Mouse (Mus musculus): ENCODE data around the gene Tmx2. TPM values are rescaled to one million over a fixed set of nuclear protein-coding genes. Genes with fewer than 3 reads are reported as not detected.

Gene Tmx2
- total and polyA plus RNA-seq, 3 experiments: 64.6 to 66.8 TPM; not detected in 1

DNA sequence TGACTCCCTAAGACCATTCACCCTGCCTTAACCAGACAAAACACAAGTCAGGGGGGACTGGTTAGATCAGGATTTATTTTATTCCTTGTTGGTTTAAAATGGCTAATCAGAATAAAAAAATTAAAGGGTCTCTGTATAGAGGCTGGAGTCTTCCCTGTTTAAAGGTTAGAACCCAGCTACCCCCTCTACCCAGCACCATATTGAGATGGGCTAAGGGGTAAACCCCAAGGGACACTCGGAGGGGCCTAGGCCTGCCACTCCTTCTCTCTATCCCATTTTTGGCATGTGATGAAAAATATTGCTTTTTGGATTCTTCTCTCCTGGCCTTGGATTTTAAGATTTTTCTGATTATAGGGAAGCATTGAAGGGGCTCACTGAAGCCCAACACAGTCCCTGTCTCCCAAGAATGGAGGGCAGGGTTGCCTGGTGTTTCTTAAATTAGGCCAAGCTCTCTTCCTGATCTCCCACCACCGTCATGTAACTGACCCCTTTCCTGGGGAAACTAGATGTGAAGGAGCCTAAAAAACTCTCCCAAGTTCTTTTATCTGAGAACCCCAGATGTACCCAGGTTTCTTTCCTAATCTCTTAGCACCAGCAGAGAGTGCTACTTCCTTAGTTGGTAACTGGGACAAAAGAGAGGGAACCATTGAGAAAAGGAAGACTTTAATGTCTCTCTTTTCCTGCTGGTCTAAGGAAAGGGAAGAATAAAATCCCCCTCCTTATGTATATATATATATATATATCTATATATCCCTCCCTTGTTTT, 9.3 kb upstream of the Tmx2 start:
- Histone ChIP-seq H3K36me3 (ENCODE audit: control insufficient read depth in 1 of 2, insufficient read depth in 2 of 2, low read length in 2 of 2) (peaks cover 21% of the 10 kb centered on the region in 2 experiments), H3K79me2 (ENCODE audit: control insufficient read depth, insufficient read depth, low read length, poor library complexity) (no peaks in the 10 kb centered on the region), H3K27ac (ENCODE audit: control insufficient read depth, low read depth, low read length) (no peak overlapping the region), H3K9ac (ENCODE audit: control insufficient read depth, low read depth, low read length, poor library complexity, severe bottlenecking) (no peak overlapping the region), H3K9me3 (replicated peaks; ENCODE audit: insufficient read depth, low read length) (no peaks in the 10 kb centered on the region), H3K4me1 (ENCODE audit: control insufficient read depth in 1 of 2, insufficient read depth in 2 of 2, low read length in 2 of 2) (peaks cover 5 to 6% of the 10 kb centered on the region in 2 experiments), H3K4me3 (ENCODE audit: control insufficient read depth in 1 of 2, insufficient read depth in 1 of 2, low read depth in 2 of 2, low read length in 2 of 2) (no peak overlapping the region), H3K27me3 (ENCODE audit: control insufficient read depth in 1 of 2, insufficient read depth in 2 of 2, low read length in 2 of 2) (no peaks in the 10 kb centered on the region)
- DNase-seq (ENCODE audit: low read depth, low spot score): peak; percentile 35
- TF ChIP-seq GATA1 (IDR thresholded peaks at IDR 0.05; ENCODE audit: low read depth, low read length) (peak; percentile 58), RCOR1 (IDR thresholded peaks at IDR 0.05; ENCODE audit: low read depth, low read length) (peak; percentile 63; the same call in 1 of the 2 replicates), EP300 (IDR thresholded peaks at IDR 0.05; ENCODE audit: low read depth in 1 of 2, low read length in 2 of 2) (peak; percentile 73 to 74), TAL1 (IDR thresholded peaks at IDR 0.05; ENCODE audit: low read length) (peak; percentile 86), ETS1 (IDR thresholded peaks at IDR 0.05; ENCODE audit: low read depth, low read length) (no peak), MAZ (IDR thresholded peaks at IDR 0.05; ENCODE audit: low read depth, low read length) (no peak), ZMIZ1 (IDR thresholded peaks at IDR 0.05; ENCODE audit: low read depth, low read length) (peak; percentile 47; the same call in 1 of the 2 replicates), TCF12 (IDR thresholded peaks at IDR 0.05; ENCODE audit: low read depth, low read length) (peak; percentile 81; the same call in 1 of the 2 replicates)

GRCm38 (mm10) chr2:84682605-84683183, 3.8 kb upstream of the Tmx2 start:
- DNase-seq (ENCODE audit: low read depth, low spot score): peak; percentile 84
- peaks cover 7 to 13% of the 10 kb centered on the region in 2 experiments for H3K4me1 ChIP-seq (ENCODE audit: control insufficient read depth in 1 of 2, insufficient read depth in 2 of 2, low read length in 2 of 2)

More at GRCm38 (mm10) chr2:84682605-84683183, 3.8 kb upstream of the Tmx2 start:
- Histone ChIP-seq H3K9ac (ENCODE audit: control insufficient read depth, low read depth, low read length, poor library complexity, severe bottlenecking) (peak overlapping the region; percentile 66), H3K36me3 (ENCODE audit: control insufficient read depth in 1 of 2, insufficient read depth in 2 of 2, low read length in 2 of 2) (peaks cover 8 to 21% of the 10 kb centered on the region in 2 experiments), H3K27me3 (ENCODE audit: control insufficient read depth in 1 of 2, insufficient read depth in 2 of 2, low read length in 2 of 2) (no peaks in the 10 kb centered on the region), H3K79me2 (ENCODE audit: control insufficient read depth, insufficient read depth, low read length, poor library complexity) (peaks cover 13% of the 10 kb centered on the region), H3K27ac (ENCODE audit: control insufficient read depth, low read depth, low read length) (peak overlapping the region; percentile 98), H3K9me3 (replicated peaks; ENCODE audit: insufficient read depth, low read length) (no peaks in the 10 kb centered on the region), H3K4me3 (ENCODE audit: control insufficient read depth in 1 of 2, insufficient read depth in 1 of 2, low read depth in 2 of 2, low read length in 2 of 2) (peak overlapping the region; percentile 41 to 47)
- TF ChIP-seq GATA1 (IDR thresholded peaks at IDR 0.05; ENCODE audit: low read depth, low read length) (peak; percentile 87), ZNF384 (IDR thresholded peaks at IDR 0.05; ENCODE audit: low read depth, low read length) (0 out of 2 replicates have a peak, but pooled peaks have one; percentile 37), ZC3H11A (IDR thresholded peaks at IDR 0.05; ENCODE audit: low read depth, low read length) (no peak), TCF12 (IDR thresholded peaks at IDR 0.05; ENCODE audit: low read depth, low read length) (peak; percentile 74), POLR2A (IDR thresholded peaks at IDR 0.05; ENCODE audit: control insufficient read depth in 1 of 2, insufficient read depth in 1 of 2, low read depth in 1 of 2, low read length in 2 of 2, poor library complexity in 1 of 2) (0 out of 4 replicates have a peak, but pooled peaks of 1 of the 2 experiments have one; percentile 18), SIN3A (IDR thresholded peaks at IDR 0.05; ENCODE audit: low read length) (peak; percentile 83), MEF2A (IDR thresholded peaks at IDR 0.05; ENCODE audit: extremely low read depth, insufficient replicate concordance, low read depth, low read length, poor library complexity, severe bottlenecking) (no peak), ETS1 (IDR thresholded peaks at IDR 0.05; ENCODE audit: low read depth, low read length) (peak; percentile 72), TBP (IDR thresholded peaks at IDR 0.05; ENCODE audit: low read depth, low read length) (peak; percentile 25; the same call in 1 of the 2 replicates), USF2 (IDR thresholded peaks at IDR 0.05; ENCODE audit: borderline replicate concordance in 1 of 2, insufficient read depth in 1 of 2, low read depth in 1 of 2, low read length in 2 of 2) (no peak), SMC3 (IDR thresholded peaks at IDR 0.05; ENCODE audit: low read depth, low read length) (peak; percentile 17; the same call in 1 of the 2 replicates), EP300 (IDR thresholded peaks at IDR 0.05; ENCODE audit: low read depth in 1 of 2, low read length in 2 of 2) (peak; percentile 77 to 78), RCOR1 (IDR thresholded peaks at IDR 0.05; ENCODE audit: low read depth, low read length) (peak; percentile 44; the same call in 1 of the 2 replicates), TAL1 (IDR thresholded peaks at IDR 0.05; ENCODE audit: low read length) (peak; percentile 72), USF1 (IDR thresholded peaks at IDR 0.05; ENCODE audit: low read depth, low read length) (no peak), KAT2A (conservative IDR thresholded peaks at IDR 0.05; ENCODE audit: low read depth, low read length) (0 out of 2 replicates have a peak, but pooled peaks have one; percentile 12), CTCF (IDR thresholded peaks at IDR 0.05 in 2 of 3, conservative IDR thresholded peaks at IDR 0.05 in 1 of 3; ENCODE audit: control insufficient read depth in 1 of 3, insufficient read depth in 1 of 3, low read depth in 2 of 3, low read length in 3 of 3, poor library complexity in 1 of 3, severe bottlenecking in 1 of 3) (no peak)

All from MEL (cell line).